Mouse (Mus musculus) gastrocnemius, adult 8-10 months (tissue): ENCODE measurements around the gene BC049715. TPM values are rescaled to one million over a fixed set of nuclear protein-coding genes. Genes with fewer than 3 reads are reported as not detected.

Experiments used
- microRNA-seq: library from miRNA; unstranded; fragments of <30 nt; microRNA quantifications from one replicate; pipeline ENCODE4 v1.2.0, GENCODE M21; 2022
- total RNA-seq, 4 experiments: library from RNA; stranded (reverse); gene quantifications; 2 replicates each; pipeline ENCODE4 v1.2.4; 2022

Gene BC049715
- total RNA-seq, 4 experiments from 2014 or later, result 0.07 to 0.08 TPM; not detected in 2

Small RNA genes lying within 50 kb of the gene (microRNA-seq; reads per million reads assigned to microRNA genes)
- not detected for gene Gm44364

Other genes starting within 250 kb of the BC049715 start
- gene Plbd1, start 165.7 kb upstream of the BC049715 start, total RNA-seq, result 10 to 100 TPM; 10.6 to 17.0 (median 12.5) TPM
- gene Gucy2c, start 45.9 kb upstream of the BC049715 start, total RNA-seq, result not detected
- 1 to 10 TPM; 4.0 to 6.0 (median 4.1) TPM for gene Hist4h4, start 23.2 kb upstream of the BC049715 start, total RNA-seq
- 10 to 100 TPM; 11.4 to 17.2 (median 14.3) TPM for gene H2afj, start 19.4 kb upstream of the BC049715 start, total RNA-seq
- 10 to 100 TPM; 44.7 to 49.8 (median 45.5) TPM for gene Wbp11, start 607 bp downstream of the BC049715 start, total RNA-seq
- under 1 TPM in 3 of 4 experiments, not detected in 1; 0.18 to 0.64 (median 0.19) TPM for gene Smco3, start 7.8 kb downstream of the BC049715 start, total RNA-seq
- under 1 TPM in 1 of 4 experiments, not detected in 3; 0.12 TPM for gene Art4, start 30.1 kb downstream of the BC049715 start, total RNA-seq
- 10 to 100 TPM; 25.2 to 67.7 (median 42.4) TPM for gene Mgp, start 48.2 kb downstream of the BC049715 start, total RNA-seq
- not detected for gene Erp27, start 94.6 kb downstream of the BC049715 start, total RNA-seq
- gene Pde6h, start 96.2 kb downstream of the BC049715 start, total RNA-seq, result not detected
- gene Arhgdib, start 114.3 kb downstream of the BC049715 start, total RNA-seq, result 1 to 10 TPM; 3.9 to 9.6 (median 5.3) TPM